Mouse (Mus musculus): ENCODE measurements at regions not wholly inside any gene's neighbourhood (a gene's known extent, or its start where the extent isn't known, plus 50 kb on each side); places are given as distances from the start of the nearest gene placed in this dataset.

DNA sequence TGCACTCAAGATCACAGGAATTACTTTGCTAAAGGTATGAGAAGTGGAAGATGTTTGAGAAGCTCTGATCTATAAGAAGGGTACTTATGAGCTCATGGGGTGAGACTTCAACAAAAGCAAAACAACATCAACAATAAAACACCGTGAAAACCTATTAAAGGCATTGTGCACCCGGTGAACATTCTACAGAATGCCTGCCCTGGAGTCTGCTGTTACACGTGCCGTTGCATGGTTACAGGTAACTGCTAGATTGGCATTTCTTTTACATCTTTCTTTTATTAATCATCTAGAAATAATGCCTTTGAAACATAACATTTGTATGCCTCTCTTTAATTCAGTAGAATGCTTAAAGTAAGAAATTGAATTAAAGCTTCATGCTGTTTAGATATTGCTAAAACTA is 661.0 kb downstream of the Pcdh18 start:
- DNase-seq, result no peak

DNA sequence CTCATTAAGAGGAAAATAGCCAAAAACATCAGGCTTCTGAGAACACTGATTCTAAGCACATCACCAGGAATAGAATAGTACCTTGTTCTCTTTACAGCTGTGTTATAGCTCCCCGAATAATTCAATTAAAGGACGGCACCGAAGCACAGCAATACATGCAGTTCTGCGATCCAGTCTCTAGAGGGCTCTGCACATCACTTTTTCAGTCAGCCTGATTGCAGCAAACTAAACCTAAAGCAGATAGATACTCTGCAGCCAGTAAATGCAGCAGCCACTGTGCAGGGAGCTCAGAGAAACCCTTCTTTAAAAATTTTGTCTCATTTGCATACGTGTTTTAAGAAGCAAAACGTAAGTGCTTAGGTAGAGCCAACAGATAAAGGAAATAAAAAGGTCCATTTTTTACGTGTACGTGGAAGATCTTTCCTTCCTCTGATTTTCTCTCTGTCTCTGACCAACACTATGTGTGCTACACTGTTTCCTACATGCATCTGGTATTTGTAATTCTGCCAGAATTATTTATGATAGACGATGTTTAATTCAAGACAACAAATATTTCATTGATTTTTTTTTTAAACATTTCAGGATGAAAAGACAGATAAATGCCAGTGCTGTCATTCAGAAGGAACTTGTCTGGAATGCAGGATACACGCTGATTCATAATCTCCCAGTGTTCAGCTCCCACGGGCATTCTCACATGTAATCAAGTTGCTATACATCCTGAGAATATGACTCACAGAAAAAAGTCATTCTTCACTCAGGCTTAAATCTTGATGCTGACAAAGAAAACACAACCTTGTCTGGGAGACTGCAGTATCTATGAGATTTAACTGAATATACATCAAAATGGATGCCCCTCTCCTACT is 663.1 kb downstream of the Pcdh18 start:
- DNase-seq, result peak; percentile 76 to 79

DNA sequence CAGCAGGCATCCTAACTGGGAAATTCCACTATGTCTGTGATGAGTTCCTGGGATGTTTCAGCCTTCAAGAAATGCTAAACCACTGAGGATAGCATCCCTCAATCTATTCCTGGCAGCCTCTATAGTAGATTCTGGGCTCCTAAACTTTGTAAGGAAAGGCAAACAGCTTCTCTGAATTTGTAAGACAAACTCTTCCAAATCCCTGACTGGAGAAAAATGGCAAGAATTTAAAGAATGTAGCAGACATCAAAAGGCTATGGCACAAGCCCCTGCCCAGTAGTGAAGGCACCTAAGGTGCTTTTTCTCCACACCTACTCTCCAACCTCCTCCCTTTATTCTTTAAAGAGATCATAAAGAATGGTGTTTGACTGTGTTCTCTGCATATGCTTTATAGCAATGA is 688.3 kb downstream of the Pcdh18 start:
- no peak for DNase-seq

DNA sequence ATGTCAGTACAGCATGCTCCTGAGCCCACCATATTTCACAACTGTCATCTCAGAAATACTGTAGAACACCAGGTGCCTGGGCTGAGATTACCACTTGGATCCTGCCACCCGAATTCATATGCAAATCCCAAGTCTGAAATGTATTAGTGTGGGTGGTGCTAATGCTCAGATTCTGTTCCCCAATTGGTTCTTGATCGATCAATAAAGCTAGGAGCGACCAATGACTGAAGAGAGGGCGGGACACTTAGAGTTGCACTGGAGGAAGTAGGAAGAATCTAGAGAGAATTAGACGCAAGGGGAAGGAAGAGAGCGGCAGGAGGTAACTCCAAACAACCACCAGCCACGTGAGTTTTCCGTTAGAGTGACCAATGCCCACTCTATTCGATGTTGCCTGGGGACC is 695.0 kb downstream of the Pcdh18 start:
- no peak for DNase-seq

DNA sequence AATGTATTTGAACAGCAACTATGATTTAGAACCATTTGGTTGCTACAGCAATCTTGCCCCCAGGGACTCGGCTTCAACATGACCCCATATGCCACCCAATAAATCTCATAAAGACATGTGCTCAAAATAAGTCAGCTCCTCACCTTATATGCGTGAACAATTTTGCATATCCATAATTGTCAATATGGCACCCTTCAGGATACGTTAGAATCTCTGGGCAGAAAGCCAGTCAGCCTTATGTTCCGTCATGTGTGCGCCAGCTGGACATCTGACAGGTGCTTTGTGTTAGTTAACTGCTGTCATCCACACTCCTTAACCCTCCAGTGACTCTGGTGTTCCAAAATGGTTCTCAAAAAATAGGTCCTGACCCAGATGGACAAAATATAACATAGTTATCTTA is 724.1 kb downstream of the Pcdh18 start:
- peak; percentile 95 to 96 for DNase-seq

DNA sequence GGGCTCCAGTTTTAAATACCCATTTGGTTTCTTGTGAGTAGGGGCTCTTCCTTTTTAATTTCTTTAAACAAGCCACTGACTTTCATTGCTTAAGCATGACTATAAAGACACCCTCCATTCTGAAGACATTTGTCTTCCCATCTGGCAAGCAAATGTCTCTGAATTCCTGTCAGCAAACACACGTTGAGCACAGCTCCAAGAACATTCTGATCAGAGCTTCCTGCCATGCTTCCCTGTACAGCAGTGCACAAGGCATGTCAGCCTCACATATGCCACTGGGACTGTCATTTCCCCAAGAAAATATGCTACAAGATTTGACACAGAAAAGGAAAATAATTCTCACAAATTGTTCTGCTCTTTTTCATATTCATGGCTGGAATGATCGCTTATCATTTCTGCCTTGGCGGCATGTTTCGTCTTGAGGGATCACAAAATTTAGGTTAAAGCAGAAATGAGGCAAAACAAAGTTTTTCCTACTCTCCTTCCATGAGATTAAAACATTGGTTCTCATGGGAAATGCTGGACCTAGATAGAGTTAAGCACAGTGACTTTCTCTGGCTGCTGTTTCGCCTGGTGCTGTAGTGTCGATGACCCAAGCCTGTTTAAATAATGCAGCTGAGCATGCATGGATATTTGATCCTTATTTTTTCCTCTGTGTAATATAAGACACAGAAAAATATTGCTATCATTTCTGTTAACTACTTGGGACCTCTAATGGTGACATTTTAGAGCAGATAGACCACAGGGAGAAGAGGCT is 747.7 kb downstream of the Pcdh18 start:
- peak; percentile 4 to 43 for DNase-seq
